Mouse (Mus musculus) B cell, adult 2 months (primary cell): ENCODE measurements around the gene Mlkl.
"Not testable (repeated sequence)": the region's sequence is repeated elsewhere in the genome, so short reads cannot be mapped to it uniquely, and the experiment has no call there.

Source experiments
- DNase-seq, 2 experiments: peaks; one replicate each; pipeline ENCODE4 v3.0.0; 2022

The Mlkl gene

DNA sequence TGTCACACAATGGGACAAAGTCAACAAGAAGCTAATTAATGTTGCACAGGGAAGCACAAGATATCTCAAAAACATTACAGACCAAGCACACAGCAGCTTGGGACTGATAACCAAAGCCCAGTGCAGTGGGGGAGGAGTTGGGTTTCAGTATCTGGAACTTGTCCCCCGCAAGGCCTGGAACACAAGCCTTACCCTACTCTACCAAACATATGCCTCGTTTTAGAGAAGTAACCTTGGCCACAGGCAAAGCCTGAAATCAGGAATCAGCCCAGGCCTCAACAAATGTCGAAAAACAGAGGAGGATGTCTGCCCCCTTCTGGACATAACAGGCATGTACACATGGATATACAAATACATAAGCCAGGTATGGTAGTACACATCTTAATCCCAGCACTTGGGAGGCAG lies 25.2 kb downstream of the Mlkl start:
- peak; percentile 12 to 18 for DNase-seq

DNA sequence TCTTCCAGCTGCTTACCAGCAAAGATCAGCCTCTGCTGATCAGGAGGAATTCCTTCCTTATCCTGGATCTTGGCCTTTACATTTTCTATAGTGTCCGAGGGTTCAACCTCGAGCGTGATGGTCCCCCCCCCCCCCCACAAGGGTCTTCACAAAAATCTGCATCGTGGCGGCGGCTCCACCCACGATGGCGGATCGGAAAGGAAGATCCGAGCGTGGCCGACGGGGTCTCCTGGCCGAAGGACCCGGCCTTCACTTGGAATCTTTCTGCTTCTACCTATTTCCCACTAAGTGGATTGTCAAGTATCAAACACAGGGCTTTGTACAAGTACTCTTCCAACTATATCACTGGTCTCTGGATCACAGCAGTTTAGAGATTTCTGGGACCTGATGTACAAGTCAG lies 28.0 kb downstream of the Mlkl start:
- not testable (repeated sequence) for DNase-seq

DNA sequence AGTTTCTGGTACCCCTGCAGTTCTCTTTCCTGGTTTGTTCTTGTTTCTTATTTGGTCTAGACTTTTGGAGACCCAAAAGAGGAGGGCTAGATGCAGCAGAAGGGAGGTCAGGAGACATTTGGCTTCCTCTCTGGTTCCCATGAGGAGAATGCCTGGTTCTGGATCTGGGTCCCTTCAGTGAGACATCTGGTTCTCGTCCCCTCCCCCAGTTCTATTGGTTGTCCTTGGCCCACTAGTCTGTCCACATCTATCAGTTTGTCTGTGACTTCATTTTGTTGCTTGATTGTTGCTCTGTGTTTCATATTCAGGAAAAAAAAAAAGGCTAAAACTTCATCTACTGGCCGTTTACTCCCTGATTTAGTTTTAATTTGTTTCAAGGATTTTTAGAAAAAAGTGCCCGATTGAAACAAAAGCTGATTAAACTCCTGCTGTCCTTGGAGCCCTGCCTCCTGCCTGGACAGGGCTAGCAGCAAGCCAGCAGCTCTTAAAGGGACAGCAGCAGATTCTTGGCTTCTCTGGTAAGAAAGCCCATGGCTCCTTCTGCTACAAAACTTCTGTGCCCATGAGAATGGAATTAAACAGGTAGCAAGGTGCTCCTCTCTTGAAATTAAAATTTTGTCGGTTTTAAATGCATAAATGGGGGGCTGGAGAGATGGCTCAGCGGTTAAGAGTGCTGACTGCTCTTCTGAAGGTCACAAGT lies 32.8 kb downstream of the Mlkl start:
- no peak for DNase-seq

DNA sequence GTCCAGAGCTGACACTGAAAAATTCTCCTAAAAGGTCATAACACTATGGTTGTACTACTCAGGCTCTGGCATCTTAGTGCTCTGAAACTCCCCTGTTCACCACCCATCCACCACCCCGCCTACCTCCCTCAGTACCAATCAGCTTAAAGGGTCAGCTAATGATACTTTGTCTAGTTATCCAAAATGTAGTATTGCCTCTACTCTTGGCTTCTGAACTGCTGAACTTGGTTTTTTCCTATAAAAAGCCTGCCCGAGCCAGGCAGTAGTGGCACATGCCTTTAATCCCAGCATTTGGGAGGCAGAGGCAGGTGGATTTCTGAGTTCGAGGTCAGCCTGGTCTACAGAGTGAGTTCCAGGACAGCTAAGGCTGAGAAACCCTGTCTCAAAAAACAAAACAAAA lies 33.6 kb downstream of the Mlkl start:
- no peak for DNase-seq

DNA sequence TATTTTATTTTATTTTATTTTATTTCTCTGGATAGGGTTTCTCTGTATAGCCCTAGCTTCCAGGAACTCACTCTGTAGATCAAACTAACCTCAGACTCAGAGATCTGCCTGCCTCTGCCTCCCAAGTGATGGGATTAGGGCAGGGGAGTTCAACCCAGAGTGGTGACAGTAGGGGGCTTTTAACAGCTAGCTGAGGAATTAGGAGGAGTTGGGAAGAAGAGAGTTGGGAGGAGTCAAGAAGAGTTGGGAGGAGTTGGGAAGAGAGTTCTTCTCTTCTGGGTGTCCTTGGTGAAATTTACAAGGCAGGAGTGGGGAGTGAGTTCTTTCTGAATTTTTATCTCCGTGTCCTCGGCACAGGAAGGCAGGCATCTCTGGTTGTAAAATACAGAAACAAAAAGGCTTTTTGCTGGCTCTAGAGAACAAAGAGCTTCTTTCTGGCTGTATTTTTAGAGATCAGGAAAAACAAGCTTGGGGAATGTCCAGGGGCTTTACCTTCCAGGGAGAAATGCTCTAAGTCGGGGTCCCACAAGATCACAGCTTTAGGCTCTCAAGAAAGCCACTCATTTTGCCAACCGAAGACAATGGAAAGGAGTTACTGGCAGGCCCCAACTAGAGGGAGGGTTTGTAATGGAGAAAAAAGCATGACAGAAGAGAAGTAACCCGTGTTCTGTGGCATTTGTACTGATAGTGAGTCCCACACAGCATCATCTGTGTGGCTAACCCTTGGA lies 34.7 kb downstream of the Mlkl start:
- not testable (repeated sequence) for DNase-seq

DNA sequence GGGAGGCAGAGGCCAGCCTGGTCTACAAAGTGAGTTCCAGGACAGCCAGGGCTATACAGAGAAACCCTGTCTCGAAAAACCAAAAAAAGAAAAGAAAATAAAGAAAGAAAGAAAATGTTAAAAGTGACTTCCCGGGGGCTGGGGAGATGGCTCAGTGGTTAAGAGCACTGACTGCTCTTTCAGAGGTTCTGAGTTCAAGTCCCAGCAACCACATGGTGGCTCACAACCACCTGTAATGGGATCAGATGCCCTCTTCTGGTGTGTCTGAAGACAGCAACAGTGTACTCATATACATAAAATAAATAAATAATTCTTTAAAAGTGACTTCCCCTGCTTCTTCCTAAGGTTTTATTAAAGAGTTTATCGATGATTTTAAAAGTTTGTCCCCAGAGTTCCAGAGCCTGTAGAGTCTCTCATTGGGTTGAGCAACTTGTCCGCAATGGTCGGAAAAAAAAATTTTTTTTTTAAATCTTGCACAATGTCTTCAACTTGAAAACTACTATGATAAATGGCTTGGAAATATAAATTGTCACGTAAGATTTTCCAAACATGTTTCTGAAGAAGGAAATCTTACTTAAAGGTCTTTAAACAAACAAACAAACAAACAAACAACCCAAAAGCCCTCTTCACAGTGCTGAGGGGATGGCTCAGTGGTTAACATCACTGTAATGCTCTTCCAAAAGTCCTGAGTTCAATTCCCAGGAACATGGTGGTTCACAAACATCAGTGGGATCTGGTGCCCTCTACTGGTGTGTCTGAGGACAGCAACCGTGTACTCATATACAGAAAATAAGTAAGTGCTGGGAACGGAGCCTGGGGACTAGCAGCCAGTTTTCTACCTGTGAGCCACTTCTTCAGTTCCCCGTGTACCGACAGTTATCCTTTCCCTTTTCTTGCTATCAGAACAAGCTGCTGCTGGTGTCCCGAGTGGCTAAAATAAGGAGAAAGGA lies 37.1 kb downstream of the Mlkl start:
- peak; percentile 26 to 30 for DNase-seq

DNA sequence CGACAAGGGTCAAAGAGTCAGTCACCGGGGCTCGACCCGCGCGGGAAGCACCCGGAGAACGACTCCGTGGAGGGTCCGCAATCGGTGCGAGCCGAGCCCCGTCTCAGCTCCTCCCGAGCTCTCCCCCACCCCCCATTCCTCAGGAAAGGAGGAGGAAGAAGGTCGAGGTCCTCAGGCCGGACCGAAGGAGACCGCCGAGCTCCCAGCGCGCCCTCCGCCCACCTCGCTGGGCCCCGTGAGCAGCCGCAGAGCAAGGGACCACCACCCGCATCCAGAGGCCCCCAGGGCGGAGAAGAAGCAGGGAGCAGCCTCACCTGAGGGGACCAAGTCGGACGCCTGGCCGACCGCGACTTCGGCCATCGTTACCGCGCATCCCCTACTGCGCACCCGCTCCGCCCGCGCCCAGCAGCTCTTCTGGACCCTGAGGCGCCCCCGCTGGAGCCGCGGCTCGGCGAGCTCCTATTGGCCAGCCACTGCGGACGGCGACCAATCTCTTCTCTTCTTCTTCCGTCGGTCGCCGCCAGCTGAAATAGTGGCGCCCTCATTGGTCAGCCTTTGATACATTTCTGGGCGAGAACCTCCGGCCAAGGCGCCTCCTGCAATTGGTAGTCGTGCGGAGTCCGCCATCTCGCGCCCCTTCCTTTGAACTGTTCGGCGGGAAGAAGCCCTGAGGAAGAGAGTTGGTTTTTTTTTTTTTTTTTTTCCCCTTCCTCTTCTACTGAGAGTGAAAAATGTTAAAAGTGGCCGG lies 38.0 kb downstream of the Mlkl start, which contains the start of gene Rfwd3:
Gene Rfwd3 (minus strand): TSS at position 402 of the 748 bp plus-strand sequence.
- DNase-seq = peak; percentile 91 to 93

DNA sequence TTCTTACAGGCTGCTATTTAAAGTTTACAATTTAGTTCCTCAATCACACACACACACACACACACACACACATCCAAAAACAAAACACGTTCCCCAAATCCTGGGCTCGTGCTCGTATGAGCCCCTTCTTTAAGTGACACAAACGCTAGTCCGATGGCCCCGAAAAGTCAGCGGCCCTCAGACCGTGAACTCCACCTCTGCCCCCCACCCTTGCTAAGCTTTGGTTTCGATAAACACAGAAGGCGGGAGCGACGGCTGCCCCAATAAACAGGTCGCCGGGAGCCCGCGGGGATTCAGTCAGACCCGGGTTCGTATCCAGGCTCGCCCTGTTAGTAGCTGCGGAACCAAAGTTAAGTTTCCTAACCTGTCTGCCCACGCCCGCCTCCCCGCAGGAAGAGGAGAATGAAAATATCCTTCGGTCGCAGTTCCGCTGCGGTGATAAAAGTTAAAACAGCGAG lies 38.6 kb downstream of the Mlkl start:
- peak; percentile 87 to 88 for DNase-seq

DNA sequence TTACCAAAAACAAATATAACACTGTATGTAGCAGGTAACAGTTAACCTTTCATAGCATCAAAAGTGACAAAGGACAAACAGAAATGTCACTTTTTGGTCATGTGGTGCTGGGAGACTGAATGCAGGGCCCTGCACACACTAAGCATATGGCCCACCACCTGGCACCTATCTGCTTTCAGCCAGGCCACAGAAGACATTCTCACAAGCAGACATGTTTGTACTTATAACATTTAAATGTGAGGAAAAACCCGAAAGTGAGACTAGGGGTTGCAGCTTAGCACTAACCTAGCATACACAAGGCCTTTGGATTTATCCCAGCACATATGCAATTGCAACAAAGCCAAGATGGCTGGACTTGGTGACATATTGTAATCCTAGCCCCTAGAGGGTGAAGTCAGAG lies 40.0 kb downstream of the Mlkl start:
- DNase-seq = no peak

DNA sequence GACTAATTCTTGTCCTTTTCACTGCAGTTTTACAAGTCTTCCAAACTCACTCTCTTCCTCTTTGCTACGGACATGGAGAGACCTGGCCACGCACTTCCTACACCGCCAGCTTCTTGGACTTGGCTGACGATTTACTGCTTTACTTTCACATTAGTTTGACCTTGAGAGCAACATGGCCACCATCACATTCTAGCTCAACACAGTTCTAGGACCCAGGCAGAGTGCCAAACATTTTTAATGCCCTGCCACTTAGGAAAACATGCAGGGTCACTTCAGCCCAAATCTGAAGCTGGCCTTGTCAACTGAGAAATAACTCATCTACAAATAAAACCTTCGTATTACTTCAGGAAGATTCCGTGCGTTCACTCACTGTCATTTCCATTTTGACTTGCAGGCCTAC lies 46.2 kb downstream of the Mlkl start:
- DNase-seq = no peak

DNA sequence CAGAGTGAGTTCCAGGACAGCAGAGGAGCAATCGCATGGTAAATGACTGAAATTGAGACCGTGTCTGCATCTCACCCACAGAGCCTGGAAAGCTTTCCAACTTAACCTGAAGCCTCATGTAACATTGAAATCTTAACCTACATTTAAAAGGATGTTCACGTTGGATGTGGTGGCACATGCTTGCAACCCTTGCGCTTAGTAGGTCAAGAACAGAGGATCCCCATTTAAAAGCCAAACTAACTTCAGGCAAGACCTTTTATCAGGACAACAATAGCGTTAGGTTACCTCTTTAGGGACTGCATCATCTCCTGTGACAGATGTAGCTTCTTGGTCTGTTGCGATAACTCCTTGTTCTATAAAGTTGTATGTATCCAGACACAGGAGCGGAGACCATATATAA lies 47.4 kb downstream of the Mlkl start:
- no peak for DNase-seq

DNA sequence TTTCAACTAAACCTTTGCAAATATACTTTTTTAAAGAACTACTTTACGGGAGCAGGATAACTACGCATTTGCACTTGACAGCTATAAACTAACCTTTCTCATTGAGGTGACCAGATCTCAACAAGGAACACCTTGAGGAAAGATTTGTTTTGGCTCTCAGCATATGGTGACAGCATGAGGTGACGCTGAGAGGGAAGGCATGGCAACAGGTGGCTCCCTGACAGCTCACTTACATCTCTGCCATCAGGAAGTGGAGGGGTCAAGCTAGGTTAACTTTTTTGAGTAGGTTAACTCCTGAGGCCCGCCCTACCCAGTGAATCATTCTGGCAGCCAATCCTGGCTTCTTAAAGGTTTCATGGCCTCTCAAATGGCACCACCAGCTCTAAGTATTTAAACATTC lies 52.4 kb downstream of the Mlkl start:
- DNase-seq = no peak

DNA sequence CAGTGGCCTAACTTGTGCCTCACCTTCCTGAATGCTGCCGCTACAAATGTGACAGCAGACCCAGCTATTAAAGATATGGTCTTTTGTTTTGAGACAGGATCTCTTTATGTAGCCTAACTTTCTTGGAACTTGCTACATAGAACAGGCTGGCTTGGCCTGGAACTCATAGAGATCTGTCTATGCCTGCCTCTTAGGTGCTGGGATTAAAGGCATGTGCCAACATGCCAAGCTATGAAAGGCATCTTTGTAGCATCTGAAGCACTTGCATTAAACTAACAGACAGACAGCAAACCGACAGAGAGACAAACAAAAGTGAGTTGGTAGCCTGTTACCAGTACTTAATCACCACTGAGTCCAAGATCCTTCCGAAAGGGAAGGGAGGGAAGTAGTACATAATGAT lies 55.9 kb downstream of the Mlkl start:
- no peak for DNase-seq

DNA sequence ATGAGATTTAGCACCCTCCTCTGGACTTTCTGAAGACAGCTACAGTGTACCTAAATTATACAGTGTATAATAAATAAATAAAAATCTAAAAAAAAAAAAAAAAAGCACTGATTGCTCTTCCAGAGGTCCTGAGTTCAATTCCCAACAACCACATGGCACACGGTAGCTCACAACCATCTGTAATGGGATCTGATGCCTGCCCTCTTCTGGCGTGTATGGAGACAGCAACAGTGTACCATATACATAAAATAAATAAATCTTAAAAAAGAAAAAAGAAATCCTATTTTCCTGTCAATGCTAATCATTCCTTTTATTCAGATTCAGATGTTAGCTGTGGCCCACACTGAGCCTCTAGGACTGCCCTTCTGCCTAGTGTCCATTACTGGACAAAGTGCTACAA lies 69.7 kb downstream of the Mlkl start:
- DNase-seq = no peak

DNA sequence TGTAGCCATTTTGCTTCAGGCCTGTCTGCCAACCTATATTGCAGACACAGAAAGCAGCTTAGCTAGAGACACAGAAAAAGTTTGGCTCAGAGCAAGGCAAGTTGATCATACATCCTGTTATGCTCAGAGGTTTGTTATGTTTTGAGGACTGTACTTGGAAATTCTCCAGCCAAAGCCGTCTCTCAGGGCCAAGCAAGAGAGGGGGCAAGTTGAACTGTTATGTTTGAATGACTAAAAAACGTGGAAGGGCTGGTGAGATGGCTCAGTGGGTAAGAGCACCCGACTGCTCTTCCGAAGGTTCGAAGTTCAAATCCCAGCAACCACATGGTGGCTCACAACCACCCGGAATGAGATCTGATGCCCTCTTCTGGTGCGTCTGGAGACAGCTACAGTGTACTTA lies 71.8 kb downstream of the Mlkl start:
- DNase-seq = not testable (repeated sequence)

DNA sequence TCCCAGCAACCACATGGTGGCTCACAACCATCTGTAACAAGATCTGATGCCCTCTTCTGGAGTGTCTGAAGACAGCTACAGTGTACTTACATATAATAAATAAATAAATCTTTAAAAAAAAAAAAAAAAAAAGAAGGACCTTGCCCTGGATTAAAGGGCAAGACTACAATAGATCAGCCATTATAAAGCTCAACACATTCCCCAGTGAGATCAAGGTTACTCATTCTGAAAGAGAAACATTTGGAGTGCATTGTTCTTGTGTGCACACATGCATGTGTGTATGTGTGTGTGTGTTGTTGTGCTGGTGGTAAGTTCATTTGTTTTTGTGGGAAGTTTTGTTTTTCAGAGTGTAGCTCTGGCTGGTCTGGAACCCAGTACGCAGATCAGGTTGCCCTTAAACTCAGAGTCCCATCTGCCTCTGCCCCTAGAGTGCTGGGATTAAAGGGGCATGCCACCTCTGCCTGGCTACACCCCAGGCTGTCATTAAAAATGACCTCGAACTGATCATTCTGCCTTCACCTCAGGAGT lies 73.2 kb downstream of the Mlkl start:
- DNase-seq = no peak

DNA sequence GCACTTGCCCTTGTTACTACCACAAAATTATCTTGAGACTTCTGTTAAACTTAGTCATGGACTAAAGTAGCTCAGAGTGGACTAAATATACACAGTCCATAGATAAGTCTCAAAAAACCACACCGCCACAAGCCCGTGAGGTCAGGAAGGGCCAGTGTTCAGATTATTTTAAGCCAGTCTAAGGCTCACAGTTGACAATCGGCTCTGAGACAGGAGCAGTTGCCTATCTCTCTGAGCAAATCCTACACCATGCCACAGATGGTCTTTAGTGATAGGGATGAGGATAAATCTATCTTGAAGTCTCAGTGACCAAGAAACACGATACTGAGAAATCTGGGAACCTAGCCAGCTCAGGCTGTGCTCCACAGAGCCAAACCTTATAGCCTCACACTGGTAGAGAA lies 76.0 kb downstream of the Mlkl start:
- DNase-seq = no peak
